Mouse (Mus musculus) hindbrain, embryonic 10.5 days (tissue): ENCODE data around the gene Fbxo8. TPM values are rescaled to one million over a fixed set of nuclear protein-coding genes. Genes with fewer than 3 reads are reported as not detected.
A peak's percentile ranks its signal among the peaks of the same experiment; 100 is the strongest.

Experiments used
- DNase-seq: peaks from one replicate; pipeline ENCODE4 v3.0.0-alpha.2; 2017; ENCODE audit warnings: low spot score
- H3K27ac ChIP-seq: fragments of 300-500 bp; sonication (generic); 2 replicates; pipeline ENCODE4 v1.5.1; 2016; ENCODE audit warnings: mild to moderate bottlenecking, moderate library complexity
- H3K27me3 ChIP-seq: fragments of 300-500 bp; sonication (generic); 2 replicates; pipeline ENCODE4 v1.6.1; 2016; ENCODE audit warnings: mild to moderate bottlenecking; ENCODE audit not compliant: poor library complexity, insufficient read depth, severe bottlenecking
- H3K36me3 ChIP-seq: fragments of 300-500 bp; sonication (generic); 2 replicates; pipeline ENCODE4 v1.6.1; 2016; ENCODE audit warnings: mild to moderate bottlenecking, moderate library complexity
- H3K4me1 ChIP-seq: fragments of 300-500 bp; sonication (generic); replicated peaks from 2 replicates; pipeline ENCODE4 v1.6.1; 2016; ENCODE audit warnings: mild to moderate bottlenecking
- H3K4me3 ChIP-seq: fragments of 300-500 bp; sonication (generic); 2 replicates; pipeline ENCODE4 v1.5.1; 2016; ENCODE audit warnings: mild to moderate bottlenecking, moderate library complexity
- H3K9me3 ChIP-seq: fragments of 300-500 bp; sonication (generic); 2 replicates; pipeline ENCODE4 v1.6.1; 2016; ENCODE audit warnings: mild to moderate bottlenecking, moderate library complexity
- WGBS: fragments of 180-500 bp; shearing (Covaris S2); methylation state at CpG from one replicate; pipeline ENCODE4 v1.1.7; 2016; 5-methylcytosine and 5-hydroxymethylcytosine counted together
- polyA plus RNA-seq: library from polyadenylated mRNA; unstranded; fragments of >200 nt; fragmentation: Nextera tagmentation; extraction: Ambion mirVana; gene quantifications from 2 replicates; pipeline ENCODE4 v1.2.1, GENCODE M21; 2016

Gene Fbxo8
- 29.7 and 30.9 TPM in 2 replicates for polyA plus RNA-seq

DNA sequence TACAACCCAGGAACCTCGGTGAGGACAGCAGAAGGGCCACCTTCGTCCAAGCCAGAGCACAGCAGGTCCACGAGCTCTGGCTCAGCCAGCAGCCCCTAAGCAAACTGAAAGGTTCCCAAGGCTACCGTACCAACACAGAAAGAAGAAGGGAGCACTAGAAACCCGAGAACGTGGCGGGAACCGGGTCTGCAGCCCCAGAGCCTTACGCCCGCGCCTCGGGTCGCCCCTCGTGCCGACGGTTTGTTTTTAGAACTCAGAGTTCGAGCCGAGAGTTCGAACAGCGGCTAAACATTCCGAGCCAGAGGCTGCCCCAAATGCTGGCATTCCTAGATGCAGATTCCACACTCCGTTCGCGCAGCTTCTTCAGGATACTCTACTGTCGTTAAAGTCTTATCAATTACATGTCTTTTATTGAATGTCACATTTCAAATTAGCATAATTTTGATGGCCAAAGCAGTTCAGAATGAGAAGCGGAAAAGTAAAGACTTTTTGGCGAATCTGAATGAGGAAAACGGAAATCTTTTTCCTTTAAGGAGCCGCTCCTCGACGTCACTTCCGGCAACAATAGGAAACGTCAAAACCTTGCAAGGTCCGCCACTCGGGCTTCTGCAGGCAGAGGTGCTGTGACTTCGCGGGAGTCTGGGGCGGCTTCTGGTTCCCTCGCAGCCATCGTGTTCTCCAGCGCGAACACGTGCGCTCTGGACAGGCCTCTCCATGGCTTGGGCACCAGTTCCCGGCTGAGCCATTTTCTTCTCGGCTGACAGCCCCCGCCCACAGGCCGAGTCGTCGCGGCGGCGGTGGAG is at the start of gene Fbxo8, which contains the start of gene Cep44:
Gene Fbxo8 (plus strand): TSS at position 533 of the 803 bp plus-strand sequence.
Gene Cep44 (minus strand): TSS at position 490 of the 803 bp plus-strand sequence.
- peak within 1 kb of the TSS; percentile 93 for H3K27ac ChIP-seq
- DNase-seq = peak; percentile 80
- peak within 1 kb of the TSS; percentile 87 for H3K4me3 ChIP-seq
- H3K4me1 ChIP-seq = peaks cover 16% of the 10 kb centered on the region
- WGBS = under 1% methylated on average over 53 of the region's 53 CpGs
- H3K27me3 ChIP-seq = no peaks in the 10 kb centered on the region
- H3K36me3 ChIP-seq = 0 out of 2 replicates have a peak, but pooled peaks cover under 1% of the 10 kb centered on the region
- no peaks in the 10 kb centered on the region for H3K9me3 ChIP-seq

DNA sequence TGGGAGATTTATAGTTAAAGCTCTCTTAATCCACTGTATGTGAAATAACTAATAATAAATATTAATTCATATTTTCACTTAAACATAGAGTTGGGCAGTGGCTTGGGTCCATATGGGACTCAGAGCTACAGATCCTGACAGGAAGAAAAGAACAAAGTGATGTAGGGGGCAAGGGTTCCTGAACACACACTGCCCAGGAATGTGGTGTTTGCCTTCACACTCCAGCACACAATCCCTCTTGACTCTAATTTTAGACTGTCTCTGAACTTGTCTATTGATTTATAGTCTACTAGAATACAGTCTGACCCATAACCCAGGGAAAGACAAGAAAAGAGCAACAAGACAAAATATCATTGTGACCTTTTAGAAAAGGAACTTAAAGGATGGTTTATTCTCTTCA is 49.0 kb upstream of the Fbxo8 start:
- H3K27me3 ChIP-seq = no peaks in the 10 kb centered on the region
- no peak overlapping the region for H3K27ac ChIP-seq
- no peak for DNase-seq
- H3K9me3 ChIP-seq = no peaks in the 10 kb centered on the region
- H3K4me1 ChIP-seq = no peaks in the 10 kb centered on the region
- no peaks in the 10 kb centered on the region for H3K36me3 ChIP-seq
- H3K4me3 ChIP-seq = no peak overlapping the region

DNA sequence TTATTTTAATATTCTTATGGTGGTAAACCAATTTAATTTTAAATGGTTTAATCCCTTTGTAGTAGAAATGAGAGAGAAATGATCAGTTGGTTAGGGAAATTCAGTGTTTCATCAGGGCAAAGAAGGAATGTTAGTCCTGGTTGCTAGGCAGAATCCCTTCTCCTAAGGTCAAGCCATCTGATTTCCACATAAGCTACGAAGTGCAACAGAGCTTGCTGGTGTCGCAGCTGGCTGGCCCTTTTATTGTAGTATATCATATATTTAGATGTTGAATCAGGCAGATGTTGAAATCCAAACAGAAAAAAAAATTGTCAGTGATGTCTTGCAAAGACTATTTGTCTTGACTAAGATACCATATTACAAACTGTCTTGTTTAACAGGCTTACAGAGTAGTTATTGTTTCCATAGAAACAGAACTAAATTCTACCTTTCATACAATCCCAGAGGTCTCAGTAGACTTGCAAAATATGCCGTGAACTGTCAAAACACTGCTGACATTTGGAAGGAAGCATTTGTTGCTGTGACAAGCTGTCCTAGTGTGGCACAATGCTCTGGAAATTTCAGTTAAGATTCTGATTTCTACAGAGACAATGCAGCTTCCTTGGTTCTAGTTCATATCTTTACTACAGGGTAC is 42.5 kb upstream of the Fbxo8 start:
- Histone ChIP-seq H3K4me3 (no peak overlapping the region), H3K27ac (no peak overlapping the region), H3K27me3 (no peaks in the 10 kb centered on the region), H3K9me3 (no peaks in the 10 kb centered on the region), H3K4me1 (no peaks in the 10 kb centered on the region), H3K36me3 (no peaks in the 10 kb centered on the region)
- DNase-seq = no peak
- 85% methylated on average over 3 of the region's 3 CpGs for WGBS

- no peaks in the 10 kb centered on the region for H3K36me3 ChIP-seq
- WGBS = 78% methylated on average over 4 of the region's 4 CpGs
- no peaks in the 10 kb centered on the region for H3K9me3 ChIP-seq
- H3K4me3 ChIP-seq = no peak overlapping the region
- no peak for DNase-seq
- no peaks in the 10 kb centered on the region for H3K4me1 ChIP-seq
- no peak overlapping the region for H3K27ac ChIP-seq
- H3K27me3 ChIP-seq = no peaks in the 10 kb centered on the region
These were observed 41.9 kb upstream of the Fbxo8 start for GRCm38 (mm10) chr8:56508952-56509479.

DNA sequence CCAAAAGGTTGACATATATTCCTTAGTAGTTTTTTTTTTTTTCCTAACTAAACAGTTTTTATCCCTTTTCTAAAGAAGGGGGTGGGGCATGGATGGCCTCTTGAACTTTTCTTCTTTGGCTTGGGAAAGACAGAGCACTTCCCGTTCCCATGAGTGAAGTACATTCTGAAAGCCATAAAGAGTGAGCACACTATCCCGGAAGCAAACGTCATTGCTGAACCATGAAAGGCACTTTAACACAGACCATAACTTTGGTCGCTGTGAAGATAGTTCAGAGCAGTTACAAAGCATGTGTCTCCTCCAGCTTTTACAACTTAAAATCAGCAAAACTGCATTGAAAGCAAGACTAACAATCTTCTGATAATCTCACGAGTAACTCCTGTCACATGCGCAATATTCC is 32.0 kb upstream of the Fbxo8 start:
- DNase-seq = no peak
- Histone ChIP-seq H3K27ac (no peak overlapping the region), H3K4me1 (no peaks in the 10 kb centered on the region), H3K27me3 (no peaks in the 10 kb centered on the region), H3K9me3 (no peaks in the 10 kb centered on the region), H3K4me3 (no peak overlapping the region), H3K36me3 (no peaks in the 10 kb centered on the region)
- WGBS = 84% methylated on average over 6 of the region's 6 CpGs

- 92% methylated on average over 2 of the region's 2 CpGs for WGBS
- H3K4me3 ChIP-seq = no peak overlapping the region
- no peak for DNase-seq
- no peak overlapping the region for H3K27ac ChIP-seq
- no peaks in the 10 kb centered on the region for H3K36me3 ChIP-seq
- H3K4me1 ChIP-seq = no peaks in the 10 kb centered on the region
- no peaks in the 10 kb centered on the region for H3K9me3 ChIP-seq
- H3K27me3 ChIP-seq = no peaks in the 10 kb centered on the region
These were observed 30.6 kb upstream of the Fbxo8 start for GRCm38 (mm10) chr8:56520249-56520648.

DNA sequence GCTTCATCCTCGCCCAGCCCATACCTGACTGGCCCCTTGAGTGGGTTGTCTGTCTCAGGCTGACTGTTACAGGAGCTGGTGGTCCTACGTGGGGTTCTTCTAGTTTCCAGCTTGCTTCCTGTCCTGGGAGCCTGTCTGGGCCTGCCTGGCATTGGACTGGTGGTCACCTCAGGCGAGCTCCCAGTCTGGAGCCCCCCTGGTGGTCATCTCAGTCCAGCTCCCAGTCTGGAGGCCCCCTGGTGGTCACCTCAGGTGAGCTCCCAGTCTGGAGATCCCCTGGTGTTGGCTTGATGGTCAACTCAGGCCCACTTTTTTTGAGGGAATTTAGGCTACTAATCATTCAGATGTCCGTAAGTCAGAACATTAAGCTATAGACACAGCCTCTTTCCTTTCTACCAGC is 29.8 kb upstream of the Fbxo8 start:
- Histone ChIP-seq H3K27ac (no peak overlapping the region), H3K36me3 (no peaks in the 10 kb centered on the region), H3K4me1 (no peaks in the 10 kb centered on the region), H3K27me3 (no peaks in the 10 kb centered on the region), H3K9me3 (no peaks in the 10 kb centered on the region), H3K4me3 (no peak overlapping the region)
- 77% methylated on average over 4 of the region's 4 CpGs for WGBS
- DNase-seq = no peak

DNA sequence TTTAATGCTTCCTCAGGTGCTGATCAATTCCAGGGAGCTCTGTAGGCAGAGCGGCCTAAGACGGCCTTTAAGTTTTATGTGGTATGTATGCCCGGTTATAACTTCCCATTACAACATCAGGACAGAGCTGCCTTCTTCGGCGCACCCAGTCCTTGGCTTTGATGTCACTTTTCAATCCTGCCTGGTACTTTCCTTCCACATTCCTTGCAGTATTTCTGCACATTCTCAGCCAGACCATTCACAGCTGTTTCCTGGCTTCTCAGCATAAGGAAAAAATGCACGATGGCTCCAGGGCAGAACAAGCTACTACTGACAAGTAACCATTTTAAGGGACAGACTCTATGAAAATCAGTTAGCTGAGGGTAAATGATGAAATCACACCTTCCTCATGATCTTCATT is 22.0 kb upstream of the Fbxo8 start:
- Histone ChIP-seq H3K9me3 (no peaks in the 10 kb centered on the region), H3K4me1 (no peaks in the 10 kb centered on the region), H3K27me3 (no peaks in the 10 kb centered on the region), H3K27ac (no peak overlapping the region), H3K4me3 (no peak overlapping the region), H3K36me3 (peaks cover 15% of the 10 kb centered on the region)
- 88% methylated on average over 6 of the region's 6 CpGs for WGBS
- DNase-seq = no peak

DNA sequence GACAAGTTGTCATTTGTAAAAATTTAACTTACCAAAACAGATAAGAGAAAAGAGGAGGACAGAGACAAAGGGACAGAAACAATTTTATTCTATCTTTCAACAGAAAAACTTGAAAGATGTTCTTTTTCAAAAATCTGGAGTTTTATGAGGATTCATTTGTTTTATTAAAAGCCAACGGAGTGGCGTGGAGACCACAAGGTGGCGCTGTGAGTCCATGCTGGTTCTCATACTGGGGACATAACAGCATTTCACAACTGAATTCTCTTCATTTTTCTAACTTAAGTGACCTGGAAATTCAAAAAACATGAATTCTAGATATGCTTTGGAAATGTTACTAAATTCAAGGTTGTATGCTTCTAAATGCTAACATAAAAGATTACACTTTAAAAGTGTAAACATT is 20.5 kb upstream of the Fbxo8 start:
- H3K27ac ChIP-seq = no peak overlapping the region
- H3K4me1 ChIP-seq = no peaks in the 10 kb centered on the region
- H3K36me3 ChIP-seq = peaks cover 15% of the 10 kb centered on the region
- no peaks in the 10 kb centered on the region for H3K27me3 ChIP-seq
- H3K4me3 ChIP-seq = no peak overlapping the region
- 9% methylated on average over 3 of the region's 3 CpGs for WGBS
- DNase-seq = peak; percentile 55
- no peaks in the 10 kb centered on the region for H3K9me3 ChIP-seq

DNA sequence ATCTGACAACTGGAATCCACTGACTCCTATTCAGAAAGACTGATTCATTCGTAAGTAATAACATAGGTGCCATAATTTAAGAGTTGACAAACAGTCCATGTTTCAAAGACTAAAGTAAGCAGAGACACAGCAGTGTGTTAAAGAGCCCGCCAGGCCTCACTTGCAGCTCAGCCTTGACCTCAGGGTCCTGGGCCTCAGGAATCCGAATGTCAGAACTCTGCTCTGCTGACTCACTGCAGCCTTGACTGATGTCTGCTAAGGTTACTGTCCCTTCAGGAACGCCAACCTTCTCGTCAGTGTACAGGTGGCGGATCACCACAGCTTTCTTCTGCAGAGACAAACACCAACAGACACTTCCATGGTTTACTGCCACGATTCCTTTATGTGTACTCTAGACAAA is 10.2 kb upstream of the Fbxo8 start:
- Histone ChIP-seq H3K9me3 (no peaks in the 10 kb centered on the region), H3K27ac (no peak overlapping the region), H3K4me1 (no peaks in the 10 kb centered on the region), H3K27me3 (no peaks in the 10 kb centered on the region), H3K4me3 (no peak overlapping the region), H3K36me3 (peaks cover 89% of the 10 kb centered on the region)
- WGBS = 92% methylated on average over 7 of the region's 7 CpGs
- no peak for DNase-seq

- 96% methylated on average over 2 of the region's 2 CpGs for WGBS
- peaks cover 16% of the 10 kb centered on the region for H3K4me1 ChIP-seq
- no peak overlapping the region for H3K4me3 ChIP-seq
- no peak overlapping the region for H3K27ac ChIP-seq
- H3K27me3 ChIP-seq = no peaks in the 10 kb centered on the region
- H3K9me3 ChIP-seq = no peaks in the 10 kb centered on the region
- peaks cover 22% of the 10 kb centered on the region for H3K36me3 ChIP-seq
- DNase-seq = no peak
These were observed 3.0 kb upstream of the Fbxo8 start for GRCm38 (mm10) chr8:56547866-56548265.

- Histone ChIP-seq H3K36me3 (no peaks in the 10 kb centered on the region), H3K27ac (peak overlapping the region; percentile 93), H3K9me3 (no peaks in the 10 kb centered on the region), H3K27me3 (no peaks in the 10 kb centered on the region), H3K4me1 (peaks cover 16% of the 10 kb centered on the region), H3K4me3 (peak overlapping the region; percentile 87)
- WGBS = under 1% methylated on average over 28 of the region's 28 CpGs
- DNase-seq = peak; percentile 79
These were observed 517 bp downstream of the Fbxo8 start for GRCm38 (mm10) chr8:56551361-56551852.

DNA sequence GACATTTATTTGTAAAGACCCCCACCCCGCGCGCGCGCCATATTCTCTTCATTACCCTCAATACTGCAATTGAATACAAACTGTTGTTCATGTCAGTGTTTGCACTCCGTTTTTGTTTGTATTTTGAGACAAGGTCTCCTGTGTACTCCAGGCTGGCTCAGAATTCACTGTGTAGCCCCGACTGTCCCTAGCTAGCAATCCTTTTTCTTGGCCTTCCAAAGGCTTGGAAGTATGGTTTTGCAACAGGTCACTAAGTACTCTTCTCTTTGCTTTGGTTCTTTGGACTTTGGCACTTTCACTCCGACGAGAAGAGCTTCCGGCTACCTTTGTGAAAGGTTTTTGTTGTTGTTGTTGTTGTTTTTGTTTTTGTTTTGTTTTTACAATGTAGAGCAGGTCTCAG is 1.2 kb downstream of the Fbxo8 start:
- 28% methylated on average over 10 of the region's 10 CpGs for WGBS
- H3K27me3 ChIP-seq = no peaks in the 10 kb centered on the region
- H3K27ac ChIP-seq = no peak overlapping the region
- H3K4me1 ChIP-seq = peaks cover 16% of the 10 kb centered on the region
- H3K4me3 ChIP-seq = peak overlapping the region; percentile 87
- H3K36me3 ChIP-seq = no peaks in the 10 kb centered on the region
- no peak for DNase-seq
- no peaks in the 10 kb centered on the region for H3K9me3 ChIP-seq
